Mouse (Mus musculus) hindbrain, embryonic 11.5 days (tissue): ENCODE results near the gene Nrm. TPM values are rescaled to one million over a fixed set of nuclear protein-coding genes. Genes with fewer than 3 reads are reported as not detected.
A peak's percentile ranks its signal among the peaks of the same experiment; 100 is the strongest.

Experiments
- ATAC-seq: fragments of 200-750 bp; cut with Nextera tagmentation; 2 replicates; pipeline ENCODE4 v1.8.0; 2017; ENCODE audit warnings: mild to moderate bottlenecking, moderate TSS enrichment, moderate library complexity; ENCODE audit not compliant: low FRiP score
- DNase-seq: peaks from one replicate; pipeline ENCODE4 v3.0.0-alpha.2; 2015; ENCODE audit warnings: low spot score
- H3K27ac ChIP-seq: fragments of 300-500 bp; sonication (generic); 2 replicates; pipeline ENCODE4 v1.5.1; 2014; ENCODE audit warnings: mild to moderate bottlenecking, low read depth, low read length
- H3K27me3 ChIP-seq: fragments of 300-500 bp; sonication (generic); 2 replicates; pipeline ENCODE4 v1.6.1; 2014; ENCODE audit warnings: mild to moderate bottlenecking, low read length, moderate library complexity, mixed read lengths; ENCODE audit not compliant: control insufficient read depth, insufficient read depth
- H3K36me3 ChIP-seq: fragments of 300-500 bp; sonication (generic); 2 replicates; pipeline ENCODE4 v1.6.1; 2014; ENCODE audit warnings: mild to moderate bottlenecking, low read length, moderate library complexity, mixed read lengths; ENCODE audit not compliant: control insufficient read depth, insufficient read depth
- H3K4me1 ChIP-seq: fragments of 300-500 bp; sonication (generic); replicated peaks from 2 replicates; pipeline ENCODE4 v1.6.1; 2014; ENCODE audit warnings: low read length, mixed read lengths; ENCODE audit not compliant: control insufficient read depth, insufficient read depth
- H3K4me2 ChIP-seq: fragments of 300-500 bp; sonication (generic); replicated peaks from 2 replicates; pipeline ENCODE4 v1.6.1; 2014; ENCODE audit warnings: mild to moderate bottlenecking, low read depth, low read length
- H3K4me3 ChIP-seq: fragments of 300-500 bp; sonication (generic); 2 replicates; pipeline ENCODE4 v1.5.1; 2014; ENCODE audit warnings: low read depth, low read length
- H3K9ac ChIP-seq: fragments of 300-500 bp; sonication (generic); 2 replicates; pipeline ENCODE4 v1.6.1; 2014; ENCODE audit warnings: low read depth, low read length
- H3K9me3 ChIP-seq: fragments of 300-500 bp; sonication (generic); 2 replicates; pipeline ENCODE4 v1.6.1; 2016; ENCODE audit warnings: low read length; ENCODE audit not compliant: control insufficient read depth
- WGBS: fragments of 180-500 bp; shearing (Covaris S2); extraction: QIAGEN DNeasy Blood & Tissue Kit; methylation state at CpG from one replicate; pipeline ENCODE4 v1.1.7; 2014; 5-methylcytosine and 5-hydroxymethylcytosine counted together
- polyA plus RNA-seq: library from polyadenylated mRNA; unstranded; fragments of >200 nt; fragmentation: Nextera tagmentation; extraction: Ambion mirVana; gene quantifications from 2 replicates; pipeline ENCODE4 v1.2.1, GENCODE M21; 2014

Gene Nrm
- polyA plus RNA-seq, 1 experiment from 2014 or later, result 49.2 TPM

DNA sequence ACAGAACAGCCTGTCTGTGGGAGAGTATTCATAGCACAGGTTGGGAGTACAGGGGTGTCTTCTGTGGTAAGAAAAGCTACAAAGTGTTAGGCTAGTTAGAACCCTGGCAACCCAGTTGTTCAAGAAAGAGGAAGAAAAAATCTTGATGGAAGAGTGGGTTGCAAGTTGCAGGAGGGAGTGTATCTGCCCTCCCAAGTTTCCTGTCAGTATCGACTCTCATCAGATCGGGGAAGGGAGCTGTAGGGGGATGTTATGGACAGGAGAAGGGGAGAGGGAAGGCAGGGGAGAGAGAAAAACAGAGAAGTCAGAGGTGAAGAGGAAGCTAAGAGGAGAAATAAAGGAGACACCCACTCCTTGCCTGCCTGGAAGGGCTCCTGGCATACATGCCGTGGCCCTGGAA, 39.5 kb downstream of the Nrm start:
- Histone ChIP-seq H3K9ac (no peak overlapping the region), H3K36me3 (peaks cover 4% of the 10 kb centered on the region; the same call in 1 of the 2 replicates)
- ATAC-seq, result no peak

DNA sequence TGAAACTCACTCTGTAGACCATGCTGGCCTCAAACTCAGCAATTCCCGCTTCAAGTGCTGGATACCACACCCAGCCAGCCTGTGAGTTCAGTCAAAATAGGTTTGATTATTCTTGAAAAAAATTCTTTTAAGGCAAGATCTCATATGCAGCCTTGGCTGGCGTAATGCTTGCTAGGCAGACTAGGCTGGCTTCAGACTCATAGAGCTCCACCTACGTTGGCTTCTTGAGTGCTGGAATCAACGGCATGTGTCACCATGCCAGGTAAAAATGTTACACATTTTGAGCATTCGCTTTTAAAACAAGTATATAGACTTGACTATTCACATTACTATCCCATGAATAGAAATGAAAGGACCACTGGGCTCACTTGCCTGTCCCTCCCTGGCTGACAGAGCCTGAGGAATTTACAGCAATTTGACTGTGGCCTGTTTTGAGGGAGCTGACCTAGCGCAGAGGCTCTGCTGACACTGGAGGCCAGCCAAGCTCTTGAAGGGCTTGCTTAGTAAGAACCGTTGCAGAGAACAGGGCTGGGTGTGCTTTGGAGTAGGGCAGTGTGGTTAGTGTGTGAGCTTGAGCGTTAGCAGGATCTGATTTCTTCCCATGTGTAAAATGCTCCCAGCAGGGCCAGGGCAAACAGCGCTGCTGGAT, 42.3 kb downstream of the Nrm start:
- Histone ChIP-seq H3K4me3 (no peak overlapping the region), H3K4me1 (no peaks in the 10 kb centered on the region), H3K27me3 (no peaks in the 10 kb centered on the region), H3K4me2 (no peak overlapping the region), H3K36me3 (peaks cover 4% of the 10 kb centered on the region; the same call in 1 of the 2 replicates), H3K27ac (no peak overlapping the region), H3K9me3 (no peaks in the 10 kb centered on the region), H3K9ac (no peak overlapping the region)
- ATAC-seq (no peak), DNase-seq (no peak)
- WGBS, result 93% methylated on average over 9 of the region's 9 CpGs

More for the DNA sequence above, 39.5 kb downstream of the Nrm start:
- H3K27ac ChIP-seq, result no peak overlapping the region
- H3K4me1 ChIP-seq, result peaks cover 3% of the 10 kb centered on the region; the same call in 1 of the 2 replicates
- WGBS, result 91% methylated on average over 3 of the region's 3 CpGs
- H3K4me2 ChIP-seq, result no peak overlapping the region
- no peak overlapping the region for H3K4me3 ChIP-seq
- H3K9me3 ChIP-seq, result no peaks in the 10 kb centered on the region
- no peaks in the 10 kb centered on the region for H3K27me3 ChIP-seq
- DNase-seq, result no peak

DNA sequence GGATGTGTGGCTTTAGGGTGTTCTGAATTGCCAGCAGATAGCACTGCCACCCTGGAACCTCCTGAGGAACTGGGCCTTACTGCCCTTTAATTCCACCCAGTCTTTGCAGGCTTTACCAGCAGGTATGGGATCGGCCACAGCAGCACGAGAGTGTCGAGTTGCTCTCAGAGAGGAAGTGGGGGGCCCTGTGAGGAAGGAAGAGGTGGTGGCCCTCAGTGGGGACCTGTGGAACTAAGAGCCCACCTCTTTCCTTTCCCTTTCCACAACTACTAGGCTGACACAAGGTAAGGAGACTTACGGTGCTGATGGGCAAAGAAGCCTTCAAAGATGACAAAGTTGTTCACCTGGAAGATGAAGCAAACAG, 42.9 kb downstream of the Nrm start:
- Histone ChIP-seq H3K4me3 (no peak overlapping the region), H3K27me3 (no peaks in the 10 kb centered on the region), H3K36me3 (peaks cover 4% of the 10 kb centered on the region; the same call in 1 of the 2 replicates), H3K9ac (no peak overlapping the region), H3K4me1 (no peaks in the 10 kb centered on the region), H3K9me3 (no peaks in the 10 kb centered on the region), H3K27ac (no peak overlapping the region), H3K4me2 (no peak overlapping the region)
- ATAC-seq, result no peak
- DNase-seq, result no peak
- WGBS, result 91% methylated on average over 4 of the region's 4 CpGs

- H3K9ac ChIP-seq, result no peak overlapping the region
- no peak for DNase-seq
- H3K4me1 ChIP-seq, result no peaks in the 10 kb centered on the region
- no peaks in the 10 kb centered on the region for H3K27me3 ChIP-seq
- no peaks in the 10 kb centered on the region for H3K9me3 ChIP-seq
- H3K4me3 ChIP-seq, result no peak overlapping the region
- H3K27ac ChIP-seq, result no peak overlapping the region
- WGBS, result 97% methylated on average over 1 of the region's 1 CpGs
- ATAC-seq, result no peak
- no peak overlapping the region for H3K4me2 ChIP-seq
- peaks cover 4% of the 10 kb centered on the region; the same call in 1 of the 2 replicates for H3K36me3 ChIP-seq
Observed at GRCm38 (mm10) chr17:35905587-35905986, 44.5 kb downstream of the Nrm start.

DNA sequence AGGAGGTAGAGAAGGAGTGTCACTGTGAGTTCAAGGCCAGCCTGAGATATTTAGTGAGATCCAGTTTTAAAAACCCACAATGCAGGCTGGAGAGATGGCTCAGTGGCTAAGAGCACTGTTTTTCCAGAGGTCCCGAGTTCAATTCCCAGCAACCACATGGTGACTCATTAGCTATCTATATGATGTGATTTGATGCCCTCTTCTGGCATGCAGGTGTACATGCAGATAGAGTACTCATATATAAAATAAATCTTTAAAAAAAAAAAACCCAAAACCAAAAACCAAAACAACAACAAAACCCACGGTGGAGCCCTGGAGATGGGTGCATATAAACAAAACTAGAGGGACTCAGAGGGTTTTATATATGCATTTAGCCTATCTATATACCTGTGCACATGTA, 46.5 kb downstream of the Nrm start:
- H3K36me3 ChIP-seq, result peaks cover 4% of the 10 kb centered on the region; the same call in 1 of the 2 replicates
- ATAC-seq (no peak), DNase-seq (no peak)
- no peaks in the 10 kb centered on the region for H3K27me3 ChIP-seq
- no peaks in the 10 kb centered on the region for H3K9me3 ChIP-seq
- 87% methylated on average over 2 of the region's 2 CpGs for WGBS
- no peak overlapping the region for H3K4me2 ChIP-seq
- H3K4me3 ChIP-seq, result no peak overlapping the region
- no peak overlapping the region for H3K27ac ChIP-seq
- no peaks in the 10 kb centered on the region for H3K4me1 ChIP-seq
- H3K9ac ChIP-seq, result no peak overlapping the region

DNA sequence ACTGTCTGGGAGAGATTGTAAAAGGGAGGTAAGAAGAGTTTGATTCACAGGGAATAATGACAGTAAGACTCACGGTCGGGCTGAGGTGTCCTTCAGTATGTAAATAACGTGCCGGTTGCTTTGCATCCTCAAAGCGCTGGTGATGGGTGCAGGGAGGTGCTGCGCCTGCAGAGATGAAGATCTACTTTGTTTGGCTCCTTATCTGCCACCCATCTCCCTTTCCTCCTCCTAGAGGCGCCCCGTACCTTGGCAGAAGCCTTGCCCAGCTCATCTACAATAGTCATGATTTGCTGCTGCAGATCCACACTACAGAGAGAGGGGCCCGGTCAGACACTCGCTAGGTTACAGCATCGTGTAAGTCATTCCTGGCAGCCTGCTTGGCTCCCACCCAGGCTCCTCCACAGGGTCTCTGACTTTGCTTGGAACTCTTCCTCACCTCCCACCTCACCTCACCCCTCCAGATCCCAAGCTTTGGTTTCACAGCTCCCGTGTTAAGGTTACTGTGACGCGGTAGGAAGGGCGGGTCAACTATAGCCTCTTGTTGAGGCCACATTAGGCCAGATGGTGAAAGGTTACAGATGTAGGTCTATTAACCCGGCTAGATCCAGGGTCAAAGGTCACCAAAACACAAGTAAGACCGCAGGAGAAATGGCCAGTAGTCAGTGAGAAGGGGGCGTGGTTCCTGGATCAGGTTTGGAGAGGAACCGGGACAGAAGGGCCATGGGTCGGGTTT, 48.2 kb downstream of the Nrm start:
- peak overlapping the region; percentile 62 for H3K27ac ChIP-seq
- no peaks in the 10 kb centered on the region for H3K27me3 ChIP-seq
- H3K4me3 ChIP-seq, result peak overlapping the region; percentile 74
- WGBS, result 24% methylated on average over 20 of the region's 20 CpGs
- H3K4me2 ChIP-seq, result peak overlapping the region; percentile 78
- ATAC-seq (peak; percentile 58), DNase-seq (no peak)
- no peaks in the 10 kb centered on the region for H3K36me3 ChIP-seq
- peak overlapping the region; percentile 79 for H3K9ac ChIP-seq
- H3K9me3 ChIP-seq, result no peaks in the 10 kb centered on the region
- no peaks in the 10 kb centered on the region for H3K4me1 ChIP-seq

GRCm38 (mm10) chr17:35909919-35910369, 48.8 kb downstream of the Nrm start, which contains the start of gene Atat1:
TSS of gene Atat1 (minus strand) at chr17:35910075.
- DNase-seq, result peak; percentile 99
- Histone ChIP-seq H3K9ac (peak within 1 kb of the TSS; percentile 79), H3K36me3 (no peaks in the 10 kb centered on the region), H3K27ac (peak within 1 kb of the TSS; percentile 64), H3K9me3 (no peaks in the 10 kb centered on the region), H3K27me3 (no peaks in the 10 kb centered on the region), H3K4me3 (peak within 1 kb of the TSS; percentile 74), H3K4me1 (no peaks in the 10 kb centered on the region), H3K4me2 (peak within 1 kb of the TSS; percentile 78)
- peak; percentile 92 for ATAC-seq
- 2% methylated on average over 25 of the region's 25 CpGs for WGBS

GRCm38 (mm10) chr17:35914975-35915374, 53.9 kb downstream of the Nrm start:
- Histone ChIP-seq H3K4me1 (peaks cover 3% of the 10 kb centered on the region; the same call in 1 of the 2 replicates), H3K36me3 (no peaks in the 10 kb centered on the region), H3K4me3 (no peak overlapping the region; the same call in 1 of the 2 replicates), H3K9me3 (no peaks in the 10 kb centered on the region), H3K4me2 (0 out of 2 replicates have a peak overlapping the region, but pooled peaks have one; percentile 64), H3K27me3 (no peaks in the 10 kb centered on the region), H3K27ac (no peak overlapping the region), H3K9ac (no peak overlapping the region)
- WGBS, result 82% methylated on average over 6 of the region's 6 CpGs
- ATAC-seq, result no peak
- DNase-seq, result no peak
